Mouse (Mus musculus) heart, adult 2 months (tissue): Measurements from ENCODE around the gene Crip3. TPM values are rescaled to one million over a fixed set of nuclear protein-coding genes. Genes with fewer than 3 reads are reported as not detected.

ENCODE experiments used
- DNase-seq, 2 experiments: peaks; one replicate each; pipeline ENCODE4 v3.0.0; 2021
- H3K27ac ChIP-seq: fragments of 200-600 bp; 2 replicates; pipeline ENCODE4 v1.8.1; 2022
- H3K27me3 ChIP-seq: fragments of 200-500 bp; 2 replicates; pipeline ENCODE4 v1.6.1; 2012; ENCODE audit warnings: mild to moderate bottlenecking, low read length, inconsistent platforms, mixed read lengths; ENCODE audit not compliant: control insufficient read depth, insufficient read depth
- H3K36me3 ChIP-seq: fragments of 200-500 bp; 2 replicates; pipeline ENCODE4 v1.6.1; 2012; ENCODE audit warnings: low read length, inconsistent platforms; ENCODE audit not compliant: control insufficient read depth, insufficient read depth
- H3K4me1 ChIP-seq: fragments of 200-500 bp; 2 replicates; pipeline ENCODE4 v1.6.1; 2011; ENCODE audit warnings: low read length; ENCODE audit not compliant: control insufficient read depth, insufficient read depth
- H3K4me3 ChIP-seq: fragments of 200-600 bp; 2 replicates; pipeline ENCODE4 v1.8.1; 2022
- H3K79me2 ChIP-seq: fragments of 200-500 bp; replicated peaks from 2 replicates; pipeline ENCODE4 v1.6.1; 2012; ENCODE audit warnings: mild to moderate bottlenecking, inconsistent platforms, low read length, moderate library complexity, mixed read lengths; ENCODE audit not compliant: control insufficient read depth, insufficient read depth
- H3K9ac ChIP-seq: fragments of 200-500 bp; 2 replicates; pipeline ENCODE4 v1.6.1; 2012; ENCODE audit warnings: low read depth, mild to moderate bottlenecking, control low read depth, inconsistent platforms, low read length, mixed read lengths
- CTCF ChIP-seq: fragments of 200-600 bp; IDR thresholded peaks from 2 replicates; pipeline ENCODE4 v1.8.1; 2022; ENCODE audit warnings: antibody characterized with exemption, mild to moderate bottlenecking, moderate library complexity
- EP300 ChIP-seq: fragments of 200-500 bp; IDR thresholded peaks from 2 replicates; pipeline ENCODE4 v1.6.1; 2011; ENCODE audit warnings: low read depth, low read length, control low read depth; ENCODE audit not compliant: insufficient read depth
- POLR2A ChIP-seq: fragments of 200-500 bp; IDR thresholded peaks from 2 replicates; pipeline ENCODE4 v1.6.1; 2011; ENCODE audit warnings: mild to moderate bottlenecking, low read depth, low read length, control low read depth; ENCODE audit not compliant: insufficient read depth
- WGBS: fragments of 180-500 bp; shearing (Covaris S2); methylation state at CpG from one replicate; pipeline ENCODE4 v1.1.7; 2018; 5-methylcytosine and 5-hydroxymethylcytosine counted together
- intact Hi-C: fragments of 180-260 bp; cut with DNase I; formaldehyde crosslinking; loops from one replicate; pipeline ENCODE4 v1.15.1; 2025
- polyA plus RNA-seq: library from polyadenylated mRNA; depleted of rRNA; stranded (reverse); fragments of >200 nt; gene quantifications from 2 replicates; pipeline ENCODE4 v1.2.3, GENCODE M21; 2012
- total RNA-seq, 2 experiments: library from RNA; stranded (reverse); gene quantifications; 2 replicates each; pipeline ENCODE4 v1.2.3; 2021

Crip3 gene
- total and polyA plus RNA-seq, 3 experiments = 0.76 to 3.8 (median 0.82) TPM

- intact Hi-C loops = loop anchor here (1.0 kb wide), 1 partner anchor 74 kb away; no protein-coding TSS in a partner anchor
- no peak for DNase-seq
These were observed 8.1 kb downstream of the Crip3 start for GRCm38 (mm10) chr17:46436672-46437366.

DNA sequence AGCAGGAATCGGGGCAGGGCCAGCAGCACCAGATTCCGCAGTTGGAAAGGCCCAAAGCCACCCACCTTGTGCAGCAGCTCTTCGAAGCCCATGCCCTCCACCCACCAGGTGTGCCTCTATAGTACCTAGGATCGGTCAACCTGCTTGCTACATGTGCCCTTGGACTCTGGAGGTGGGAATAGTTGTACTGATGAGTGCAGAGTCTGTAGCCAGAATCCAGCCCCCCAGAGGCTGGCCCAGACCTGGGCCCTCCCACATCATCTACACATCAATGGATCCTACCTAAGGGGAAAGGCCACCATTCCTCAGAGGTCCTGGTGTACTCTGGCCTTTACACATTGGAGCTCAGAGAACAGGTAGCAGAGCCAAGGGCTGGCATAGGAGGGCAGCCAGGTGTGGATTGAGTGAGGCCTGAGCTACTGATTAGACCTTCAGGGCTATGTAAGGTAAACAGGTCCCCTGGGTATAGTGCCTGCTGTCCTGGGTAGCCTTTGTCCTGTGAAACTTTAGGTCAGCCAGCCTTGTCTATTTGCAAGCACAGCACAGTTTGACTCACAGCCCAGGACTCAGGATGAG, 9.7 kb downstream of the Crip3 start, which contains the start of gene Slc22a7:
Gene Slc22a7 (minus strand): TSS at position 160 of the 576 bp plus-strand sequence.
- peaks cover 4% of the 10 kb centered on the region; the same call in 1 of the 2 replicates for H3K27me3 ChIP-seq
- H3K27ac ChIP-seq = no peak within 1 kb of the TSS
- H3K4me1 ChIP-seq = no peaks in the 10 kb centered on the region
- H3K4me3 ChIP-seq = no peak within 1 kb of the TSS
- H3K79me2 ChIP-seq = no peaks in the 10 kb centered on the region
- H3K36me3 ChIP-seq = no peaks in the 10 kb centered on the region
- H3K9ac ChIP-seq = no peak within 1 kb of the TSS
- intact Hi-C loops = no loop called here
- 82% methylated on average over 4 of the region's 4 CpGs for WGBS
- DNase-seq = no peak
- TF ChIP-seq CTCF (no peak), POLR2A (no peak), EP300 (no peak)

More at GRCm38 (mm10) chr17:46436672-46437366, 8.1 kb downstream of the Crip3 start:
- H3K4me3 ChIP-seq = no peak overlapping the region
- no peaks in the 10 kb centered on the region for H3K79me2 ChIP-seq
- WGBS = 17% methylated on average over 23 of the region's 23 CpGs
- H3K4me1 ChIP-seq = no peaks in the 10 kb centered on the region; the same call in 1 of the 2 replicates
- no peaks in the 10 kb centered on the region for H3K27me3 ChIP-seq
- TF ChIP-seq CTCF = peak; percentile 70
- no peak for TF ChIP-seq POLR2A
- no peaks in the 10 kb centered on the region for H3K36me3 ChIP-seq
- no peak overlapping the region for H3K9ac ChIP-seq
- no peak overlapping the region for H3K27ac ChIP-seq

DNA sequence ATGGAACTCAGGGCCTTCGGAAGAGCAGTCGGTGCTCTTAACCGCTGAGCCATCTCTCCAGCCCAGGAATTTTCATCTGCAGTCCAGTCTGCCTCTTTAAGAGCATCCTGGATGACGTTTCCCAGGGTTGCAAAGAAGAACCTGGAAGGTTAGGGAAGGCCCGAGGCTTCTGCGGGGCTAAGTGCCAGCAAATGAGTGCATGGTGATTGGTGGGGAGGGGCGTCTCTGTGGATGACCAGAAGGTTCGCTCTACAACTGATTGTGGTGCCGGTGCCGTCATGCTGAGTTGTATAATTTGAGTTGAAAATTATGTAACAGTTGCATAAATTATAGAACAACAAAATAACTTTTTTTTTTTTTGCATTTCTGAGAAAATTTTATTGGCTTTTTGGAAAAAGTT, 10.4 kb downstream of the Crip3 start:
- intact Hi-C loops = no loop called here
- Histone ChIP-seq H3K9ac (no peak overlapping the region), H3K79me2 (no peaks in the 10 kb centered on the region), H3K27ac (no peak overlapping the region), H3K4me3 (no peak overlapping the region), H3K36me3 (no peaks in the 10 kb centered on the region), H3K4me1 (no peaks in the 10 kb centered on the region), H3K27me3 (peaks cover 4% of the 10 kb centered on the region; the same call in 1 of the 2 replicates)
- no peak for DNase-seq
- WGBS = 93% methylated on average over 10 of the region's 10 CpGs
- no peak for TF ChIP-seq EP300
- no peak for TF ChIP-seq POLR2A
- TF ChIP-seq CTCF = no peak

DNA sequence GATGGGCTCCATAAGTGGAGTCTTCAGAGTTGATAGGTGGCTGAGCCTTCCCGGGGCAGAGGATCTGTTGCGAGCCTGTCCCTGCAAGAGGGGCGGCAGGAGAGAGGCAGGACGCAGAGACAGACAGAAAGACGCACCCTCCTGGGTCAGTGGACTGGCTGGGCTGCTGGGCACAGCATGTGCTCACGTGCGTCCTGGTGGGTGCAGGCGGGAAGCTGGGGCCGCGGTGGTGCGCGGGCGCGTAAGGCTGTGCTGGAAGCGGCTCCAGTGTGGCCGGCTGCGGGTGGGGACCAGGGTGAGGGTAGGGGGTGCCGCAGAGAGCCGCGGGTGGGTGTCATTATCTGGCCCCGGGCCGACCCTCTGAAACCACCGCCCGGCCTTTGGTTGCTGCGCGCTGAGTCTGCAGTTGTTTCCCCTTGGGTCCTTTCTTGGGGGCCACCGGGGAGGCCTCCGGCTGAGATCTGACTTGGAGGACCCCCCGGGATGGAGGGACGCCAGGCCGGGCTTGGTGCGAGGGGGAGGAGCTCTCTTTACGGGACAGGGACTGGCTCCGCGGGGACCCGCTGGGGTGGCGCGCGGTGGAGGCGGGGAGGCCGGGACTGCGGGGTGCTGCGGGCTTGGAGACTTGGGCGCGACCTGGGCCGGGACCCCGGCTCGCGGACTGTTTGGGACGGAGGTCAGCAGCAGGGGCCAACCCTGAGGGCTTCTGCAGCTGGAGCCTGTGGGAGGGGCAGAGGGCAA, 16.3 kb downstream of the Crip3 start:
- H3K4me1 ChIP-seq = no peaks in the 10 kb centered on the region
- no peak for DNase-seq
- peaks cover 4% of the 10 kb centered on the region; the same call in 1 of the 2 replicates for H3K27me3 ChIP-seq
- intact Hi-C loops = no loop called here
- 10% methylated on average over 49 of the region's 50 CpGs for WGBS
- TF ChIP-seq CTCF (no peak), POLR2A (no peak), EP300 (no peak)
- no peaks in the 10 kb centered on the region for H3K36me3 ChIP-seq
- no peak overlapping the region for H3K9ac ChIP-seq
- no peaks in the 10 kb centered on the region for H3K79me2 ChIP-seq
- H3K4me3 ChIP-seq = no peak overlapping the region
- no peak overlapping the region for H3K27ac ChIP-seq

GRCm38 (mm10) chr17:46446264-46446663, 17.5 kb downstream of the Crip3 start:
- Histone ChIP-seq H3K9ac (no peak overlapping the region), H3K4me1 (no peaks in the 10 kb centered on the region), H3K27ac (no peak overlapping the region), H3K36me3 (no peaks in the 10 kb centered on the region), H3K79me2 (no peaks in the 10 kb centered on the region), H3K4me3 (no peak overlapping the region), H3K27me3 (peaks cover 4% of the 10 kb centered on the region; the same call in 1 of the 2 replicates)
- intact Hi-C loops = no loop called here
- TF ChIP-seq EP300 (no peak), CTCF (no peak), POLR2A (no peak)
- WGBS = 92% methylated on average over 16 of the region's 16 CpGs
- DNase-seq = no peak
